Mouse (Mus musculus): ENCODE data around the gene Tmem203. TPM values are rescaled to one million over a fixed set of nuclear protein-coding genes. Genes with fewer than 3 reads are reported as not detected.
"Not testable (repeated sequence)": the region's sequence is repeated elsewhere in the genome, so short reads cannot be mapped to it uniquely, and the experiment has no call there.

The Tmem203 gene
- total RNA-seq, 2 experiments from 2014 or later, result 10.4 to 12.0 TPM

DNA sequence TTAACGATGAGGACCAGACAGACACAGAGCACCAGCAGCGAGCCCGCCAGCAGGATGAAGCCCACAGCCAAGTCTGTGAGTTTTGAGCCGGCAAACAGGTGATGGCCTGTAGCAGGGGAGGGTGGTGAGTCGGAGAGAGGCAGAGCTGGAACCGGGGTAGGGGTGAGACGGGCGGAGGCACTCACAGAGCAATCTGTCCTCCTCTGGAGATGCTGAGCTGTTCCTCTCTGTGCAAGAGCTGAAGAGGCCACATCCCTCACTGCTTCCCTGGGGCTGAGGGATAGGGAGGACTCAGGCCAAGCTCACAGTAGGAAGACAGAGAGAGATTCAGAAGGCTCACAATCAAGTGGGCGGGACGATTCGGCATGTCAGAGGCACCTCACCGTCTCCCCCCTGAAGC, 24.2 kb upstream of the Tmem203 start:
- intact Hi-C loops (cut with DNase I), result no loop called here
- no peak for DNase-seq

DNA sequence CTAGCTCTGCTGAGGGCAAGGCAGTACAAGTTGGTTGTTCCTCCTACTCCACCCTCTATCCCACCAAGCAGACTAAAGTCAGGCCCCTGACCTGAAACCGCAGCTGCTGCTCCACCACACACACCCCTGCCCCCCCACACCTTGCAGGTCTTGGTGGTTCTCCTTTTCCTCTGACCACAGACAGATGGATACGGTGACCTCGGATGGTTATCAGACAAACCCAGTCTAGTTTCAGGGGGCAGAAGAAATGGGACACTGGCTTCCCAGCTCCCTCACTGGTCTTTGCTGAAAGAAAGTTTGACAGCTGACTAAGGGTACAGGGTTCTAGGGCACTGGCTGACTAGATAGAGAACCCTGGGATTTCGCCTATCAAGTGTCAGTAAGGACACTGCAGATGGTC, 21.8 kb upstream of the Tmem203 start:
- intact Hi-C loops (cut with DNase I), result no loop called here
- no peak for DNase-seq

GRCm38 (mm10) chr2:25234050-25234449, 21.2 kb upstream of the Tmem203 start, which contains the start of gene Slc34a3:
Gene Slc34a3 (minus strand): TSS chr2:25234364.
- DNase-seq, result no peak
- intact Hi-C loops (cut with DNase I), result no loop called here

DNA sequence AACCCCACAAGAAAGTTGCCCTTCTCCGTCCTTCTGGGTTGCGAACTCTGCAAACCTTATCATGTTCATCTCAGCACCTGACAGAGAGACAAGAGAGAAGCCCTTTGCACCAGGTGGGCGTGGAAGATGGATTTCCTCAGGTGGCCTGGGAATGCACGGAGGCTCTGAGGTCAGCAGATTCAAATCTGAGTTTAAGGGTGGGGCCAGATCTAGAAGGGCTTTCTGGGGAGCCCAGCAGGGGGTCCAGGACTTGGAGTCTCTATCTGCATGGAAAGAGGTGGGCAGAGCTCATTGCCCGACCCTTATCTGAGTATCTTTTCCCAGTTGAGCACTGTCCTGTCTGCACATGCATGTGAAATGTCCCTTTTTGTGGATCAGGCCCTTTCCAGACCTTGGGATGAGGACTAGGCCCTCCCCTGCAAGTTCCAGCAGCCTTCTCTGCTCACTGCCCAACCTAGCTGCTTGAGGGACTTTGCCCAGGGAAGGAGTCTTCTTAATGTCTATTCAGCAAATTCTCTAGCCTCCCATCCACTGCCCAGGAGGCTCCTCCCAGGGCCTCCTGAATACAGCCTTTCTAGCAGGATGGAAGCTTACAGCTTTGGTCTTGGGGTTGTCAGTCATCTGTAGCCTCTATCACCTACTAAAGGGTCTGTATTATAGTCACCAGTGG, 20.6 kb upstream of the Tmem203 start:
- no peak for DNase-seq
- intact Hi-C loops (cut with DNase I), result no loop called here

GRCm38 (mm10) chr2:25236614-25237013, 18.6 kb upstream of the Tmem203 start, which contains the start of gene Rnf224:
Gene Rnf224 (minus strand): TSS chr2:25236787.
- intact Hi-C loops (cut with DNase I), result no loop called here
- DNase-seq, result no peak

- intact Hi-C loops (cut with DNase I), result no loop called here
- DNase-seq, result no peak
Observed at GRCm38 (mm10) chr2:25237522-25237921, 17.7 kb upstream of the Tmem203 start.

GRCm38 (mm10) chr2:25238106-25238505, 17.1 kb upstream of the Tmem203 start:
- intact Hi-C loops (cut with DNase I), result no loop called here
- no peak for DNase-seq

- DNase-seq, result no peak
- intact Hi-C loops (cut with DNase I), result no loop called here
Observed at GRCm38 (mm10) chr2:25239766-25240165, 15.5 kb upstream of the Tmem203 start.

GRCm38 (mm10) chr2:25240310-25240709, 14.9 kb upstream of the Tmem203 start:
- intact Hi-C loops (cut with DNase I), result no loop called here
- no peak for DNase-seq

- DNase-seq, result peak; percentile 40 to 54
- intact Hi-C loops (cut with DNase I), result no loop called here
Observed at GRCm38 (mm10) chr2:25240723-25241437, 14.4 kb upstream of the Tmem203 start.

DNA sequence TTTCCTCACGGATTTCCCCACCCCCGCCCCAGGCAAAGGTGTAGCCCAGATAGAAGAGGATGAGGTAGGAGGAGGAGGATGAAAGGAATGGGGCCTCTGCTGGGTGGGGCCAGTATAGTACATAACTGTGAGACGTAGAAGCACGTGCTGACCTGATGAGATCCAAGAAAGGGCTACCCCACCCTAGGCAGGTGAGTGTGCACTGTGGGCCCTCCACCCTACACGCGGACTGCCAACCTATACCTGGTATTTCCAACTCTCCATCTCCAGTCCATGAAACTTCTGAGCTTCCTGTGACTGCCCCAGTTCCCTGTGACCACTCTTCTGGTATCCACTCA, 13.8 kb upstream of the Tmem203 start:
- intact Hi-C loops (cut with DNase I), result no loop called here
- no peak for DNase-seq

DNA sequence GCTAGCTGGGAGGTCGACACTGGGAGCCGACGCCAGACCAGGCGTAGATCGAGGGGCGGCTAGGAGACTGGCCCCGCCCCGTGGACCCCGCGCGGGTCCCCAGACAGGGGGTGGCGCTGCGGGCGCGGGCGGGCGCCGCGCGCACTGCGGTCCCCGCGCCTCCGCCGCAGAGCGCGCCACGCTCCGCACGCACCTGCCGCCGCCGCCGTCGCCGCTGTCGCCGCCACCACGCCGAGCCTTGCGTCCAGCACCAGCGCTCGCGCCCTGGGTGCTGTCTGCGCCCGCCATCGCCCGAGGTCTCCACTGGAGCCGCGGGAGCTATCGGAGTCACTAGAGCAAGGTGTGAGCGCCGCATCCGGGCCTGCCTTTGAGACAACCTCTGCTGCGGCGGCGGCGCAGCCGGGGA, 13.1 kb upstream of the Tmem203 start, which contains the start of the genes Rnf208 and Cysrt1:
Gene Rnf208 (plus strand): TSS at position 155 of the 406 bp plus-strand sequence.
Gene Cysrt1 (minus strand): TSS at position 352 of the 406 bp plus-strand sequence.
- intact Hi-C loops (cut with DNase I), result no loop called here
- no peak for DNase-seq

GRCm38 (mm10) chr2:25243342-25243741, 11.9 kb upstream of the Tmem203 start:
- intact Hi-C loops (cut with DNase I), result no loop called here
- no peak for DNase-seq

GRCm38 (mm10) chr2:25244144-25244543, 11.1 kb upstream of the Tmem203 start:
- intact Hi-C loops (cut with DNase I), result no loop called here
- DNase-seq, result no peak

DNA sequence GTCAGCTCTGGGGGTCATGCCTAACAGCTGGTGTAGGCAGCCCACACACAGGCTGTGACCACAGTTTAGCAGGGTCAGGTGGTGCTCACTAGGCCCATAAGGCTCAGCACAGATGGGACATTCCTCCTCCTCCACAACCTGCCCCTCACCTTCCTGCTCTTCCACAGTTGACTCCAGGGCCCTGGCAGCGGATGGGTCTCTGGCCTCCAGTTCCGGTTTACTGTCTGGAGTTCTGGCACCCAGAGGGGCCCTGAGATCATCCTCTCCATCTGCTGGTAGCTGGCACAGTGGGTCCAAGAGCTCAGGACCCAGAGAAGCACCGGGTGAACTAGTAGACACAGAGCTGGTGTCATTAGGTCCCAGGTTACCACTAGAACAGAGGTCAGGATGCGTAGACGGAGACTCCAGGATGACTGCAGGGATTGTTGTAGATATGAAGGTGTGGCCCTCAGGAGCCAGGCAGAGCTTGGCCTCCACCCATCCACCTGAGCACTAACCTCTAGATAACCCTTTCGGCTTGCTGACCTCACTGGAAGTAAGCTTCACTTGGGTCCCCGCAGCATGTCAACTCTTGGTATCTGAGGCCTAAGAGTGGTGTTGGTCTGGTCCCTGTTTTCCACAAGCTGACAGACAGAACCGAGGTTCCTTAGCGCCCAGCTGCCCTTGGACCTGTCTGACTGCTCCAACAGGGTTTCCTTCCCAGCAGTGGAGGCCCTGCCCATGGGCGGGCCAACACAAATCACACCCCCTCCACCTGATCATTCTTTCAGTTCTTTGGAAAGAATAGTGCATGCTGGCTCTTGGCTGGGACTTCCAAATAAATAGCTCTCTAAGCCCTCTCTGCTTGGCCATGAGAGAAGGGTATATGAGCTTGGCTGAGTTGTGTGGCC, 8.8 kb upstream of the Tmem203 start, which contains the start of gene AL732309.1:
Gene AL732309.1 (minus strand): TSS at position 681 of the 890 bp plus-strand sequence.
- no peak for DNase-seq
- intact Hi-C loops (cut with DNase I), result no loop called here

GRCm38 (mm10) chr2:25252331-25252730, 2.9 kb upstream of the Tmem203 start:
- DNase-seq, result no peak
- intact Hi-C loops (cut with DNase I), result no loop called here

GRCm38 (mm10) chr2:25256443-25257109, 1.3 kb downstream of the Tmem203 start:
- intact Hi-C loops (cut with DNase I); DNase-seq: not testable (repeated sequence)

DNA sequence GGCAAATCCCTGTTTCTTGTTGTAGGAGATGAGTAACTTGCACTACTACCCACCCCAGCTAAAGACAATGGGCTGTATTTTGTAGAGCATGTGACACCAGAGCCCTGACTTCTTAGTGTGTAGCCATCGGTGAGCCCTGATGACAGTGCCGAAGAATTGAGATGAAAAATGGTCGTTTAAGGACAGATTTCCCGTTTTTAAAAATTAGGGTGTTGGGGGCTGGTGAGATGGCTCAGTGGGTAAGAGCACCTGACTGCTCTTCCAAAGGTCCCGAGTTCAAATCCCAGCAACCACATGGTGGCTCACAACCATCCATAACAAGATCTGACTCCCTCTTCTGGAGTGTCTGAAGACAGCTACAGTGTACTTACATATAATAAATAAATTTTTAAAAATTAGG, 2.0 kb downstream of the Tmem203 start:
- intact Hi-C loops (cut with DNase I); DNase-seq: not testable (repeated sequence)

DNA sequence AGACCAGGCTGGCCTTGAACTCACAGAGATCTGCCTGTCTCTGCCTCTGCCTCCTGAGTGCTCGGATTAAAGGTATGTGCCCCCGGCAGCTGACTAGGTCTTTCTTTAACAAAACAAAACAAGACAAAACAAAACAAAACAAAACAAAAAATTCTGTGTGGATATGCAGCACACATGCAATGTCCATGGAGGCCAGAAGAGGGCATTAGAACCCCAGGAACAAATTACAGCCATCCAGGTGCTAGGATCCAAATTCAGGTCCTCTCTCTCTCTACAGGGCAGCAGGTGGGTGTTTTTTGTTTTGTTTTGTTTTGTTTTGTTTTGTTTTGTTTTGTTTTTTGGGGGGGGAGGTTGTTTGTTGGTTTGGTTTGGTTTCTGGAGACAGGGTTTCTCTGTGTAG, 3.6 kb downstream of the Tmem203 start:
- no peak for DNase-seq
- intact Hi-C loops (cut with DNase I), result no loop called here

DNA sequence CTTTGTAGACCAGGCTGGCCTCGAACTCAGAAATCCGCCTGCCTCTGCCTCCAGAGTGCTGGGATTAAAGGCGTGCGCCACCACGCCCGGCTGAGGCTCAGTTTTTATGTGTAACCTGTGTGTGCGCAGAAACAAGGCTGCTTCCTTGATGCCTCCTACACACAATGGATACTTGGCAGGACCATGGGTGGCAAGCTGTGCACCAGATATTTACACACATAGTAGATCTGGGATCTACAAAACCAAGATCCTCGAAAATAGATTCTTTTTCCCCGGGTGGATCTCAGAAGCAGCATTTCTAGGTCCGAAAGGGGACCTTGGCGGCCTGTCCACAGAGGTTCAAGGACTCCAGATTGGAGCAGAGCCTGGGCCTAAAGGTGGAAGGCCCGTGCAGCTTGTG, 6.6 kb downstream of the Tmem203 start:
- intact Hi-C loops (cut with DNase I), result no loop called here
- DNase-seq, result no peak

Data from gastrocnemius, postnatal 36 days (tissue).